Mouse (Mus musculus): Measurements from ENCODE around the gene Gm13420. TPM values are rescaled to one million over a fixed set of nuclear protein-coding genes. Genes with fewer than 3 reads are reported as not detected.
A peak's percentile ranks its signal among the peaks of the same experiment; 100 is the strongest.

Gene Gm13420
- polyA plus RNA-seq, 1 experiment: not detected

GRCm38 (mm10) chr2:29764831-29765230 is 13.3 kb upstream of the Gm13420 start:
- Histone ChIP-seq H3K79me2 (ENCODE audit: control insufficient read depth, insufficient read depth) (no peaks in the 10 kb centered on the region), H3K79me3 (ENCODE audit: low read depth) (no peaks in the 10 kb centered on the region), H3K27me3 (ENCODE audit: control insufficient read depth, insufficient read depth, insufficient read length) (peaks cover 35% of the 10 kb centered on the region), H3K36me3 (ENCODE audit: control insufficient read depth, insufficient read depth) (no peaks in the 10 kb centered on the region), H3K4me3 (ENCODE audit: insufficient read depth, poor library complexity, severe bottlenecking) (no peak overlapping the region), H3ac (ENCODE audit: control insufficient read depth, insufficient read length, low read depth) (no peak overlapping the region)
- TF ChIP-seq MYOG (IDR thresholded peaks at IDR 0.05; ENCODE audit: control insufficient read depth, extremely low read depth, insufficient read length) (no peak), CTCF (IDR thresholded peaks at IDR 0.05; ENCODE audit: control insufficient read depth, insufficient read depth, insufficient read length) (peak; percentile 88)

DNA sequence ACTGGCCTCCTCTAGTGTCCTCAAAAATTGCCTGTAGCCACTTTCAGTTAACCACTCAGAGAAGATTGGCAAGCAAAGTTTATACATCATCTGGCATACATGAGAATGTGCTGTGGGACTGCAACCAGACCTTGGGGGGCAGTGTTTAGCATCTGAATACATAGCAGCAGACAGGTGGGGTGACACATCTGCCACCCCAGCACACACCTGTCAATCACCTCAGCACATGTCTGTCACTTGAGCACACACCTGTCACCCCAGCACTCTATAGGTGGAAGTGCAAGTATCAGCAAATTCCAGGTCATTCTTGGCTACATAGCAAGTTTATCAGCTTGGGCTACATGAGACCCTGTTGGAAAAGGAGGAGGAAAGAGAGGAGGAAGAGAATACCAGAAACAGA is 4.2 kb upstream of the Gm13420 start:
- H3K27me3 ChIP-seq (ENCODE audit: control insufficient read depth, insufficient read depth, insufficient read length): peaks cover 29% of the 10 kb centered on the region
- H3K79me3 ChIP-seq (ENCODE audit: low read depth): no peaks in the 10 kb centered on the region
- H3K79me2 ChIP-seq (ENCODE audit: control insufficient read depth, insufficient read depth): no peaks in the 10 kb centered on the region
- no peak overlapping the region for H3K4me3 ChIP-seq (ENCODE audit: insufficient read depth, poor library complexity, severe bottlenecking)
- TF ChIP-seq MYOD1 (IDR thresholded peaks at IDR 0.05; ENCODE audit: control insufficient read depth, insufficient read length, low read depth): no peak
- no peak for TF ChIP-seq CEBPB (IDR thresholded peaks at IDR 0.05; ENCODE audit: low read depth)
- TF ChIP-seq MAX (IDR thresholded peaks at IDR 0.05): no peak
- TF ChIP-seq MYOG (IDR thresholded peaks at IDR 0.05; ENCODE audit: control insufficient read depth, extremely low read depth, insufficient read length): no peak
- TF ChIP-seq FOSL1 (IDR thresholded peaks at IDR 0.05; ENCODE audit: insufficient read depth, low read length, poor library complexity, severe bottlenecking): no peak
- TF ChIP-seq CTCF (IDR thresholded peaks at IDR 0.05; ENCODE audit: control insufficient read depth, insufficient read depth, insufficient read length): no peak
- TF ChIP-seq USF1 (IDR thresholded peaks at IDR 0.05; ENCODE audit: low read depth): no peak
- no peak overlapping the region for H3ac ChIP-seq (ENCODE audit: control insufficient read depth, insufficient read length, low read depth)
- H3K36me3 ChIP-seq (ENCODE audit: control insufficient read depth, insufficient read depth): no peaks in the 10 kb centered on the region

DNA sequence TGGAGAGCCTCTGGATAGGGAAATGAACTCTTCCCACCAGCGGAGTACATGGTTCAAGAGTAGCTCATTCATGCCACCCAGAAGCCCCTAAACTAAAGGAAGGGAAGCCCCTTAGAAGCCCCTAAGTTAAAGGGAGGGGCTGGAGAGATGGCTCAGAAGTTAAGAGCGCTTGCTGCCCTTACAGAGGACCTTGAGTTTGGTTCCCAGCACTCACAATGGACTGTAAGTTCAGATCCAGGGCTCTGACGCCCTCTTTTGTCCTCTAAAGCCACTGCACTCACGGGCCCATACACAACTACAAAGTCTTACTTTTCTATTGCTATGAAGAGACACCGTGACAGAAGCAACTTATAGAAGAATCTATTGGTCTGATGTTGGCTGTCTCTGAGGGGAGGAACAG is 912 bp upstream of the Gm13420 start:
- H3ac ChIP-seq (ENCODE audit: control insufficient read depth, insufficient read length, low read depth): no peak overlapping the region
- no peaks in the 10 kb centered on the region for H3K36me3 ChIP-seq (ENCODE audit: control insufficient read depth, insufficient read depth)
- no peak overlapping the region for H3K4me3 ChIP-seq (ENCODE audit: insufficient read depth, poor library complexity, severe bottlenecking)
- TF ChIP-seq MYOD1 (IDR thresholded peaks at IDR 0.05; ENCODE audit: control insufficient read depth, insufficient read length, low read depth): no peak
- TF ChIP-seq MYOG (IDR thresholded peaks at IDR 0.05; ENCODE audit: control insufficient read depth, extremely low read depth, insufficient read length): no peak
- no peak for TF ChIP-seq MAX (IDR thresholded peaks at IDR 0.05)
- TF ChIP-seq CTCF (IDR thresholded peaks at IDR 0.05; ENCODE audit: control insufficient read depth, insufficient read depth, insufficient read length): no peak
- TF ChIP-seq CEBPB (IDR thresholded peaks at IDR 0.05; ENCODE audit: low read depth): no peak
- no peak for TF ChIP-seq FOSL1 (IDR thresholded peaks at IDR 0.05; ENCODE audit: insufficient read depth, low read length, poor library complexity, severe bottlenecking)
- TF ChIP-seq USF1 (IDR thresholded peaks at IDR 0.05; ENCODE audit: low read depth): no peak
- no peaks in the 10 kb centered on the region for H3K79me3 ChIP-seq (ENCODE audit: low read depth)
- H3K79me2 ChIP-seq (ENCODE audit: control insufficient read depth, insufficient read depth): no peaks in the 10 kb centered on the region
- peaks cover 43% of the 10 kb centered on the region for H3K27me3 ChIP-seq (ENCODE audit: control insufficient read depth, insufficient read depth, insufficient read length)

DNA sequence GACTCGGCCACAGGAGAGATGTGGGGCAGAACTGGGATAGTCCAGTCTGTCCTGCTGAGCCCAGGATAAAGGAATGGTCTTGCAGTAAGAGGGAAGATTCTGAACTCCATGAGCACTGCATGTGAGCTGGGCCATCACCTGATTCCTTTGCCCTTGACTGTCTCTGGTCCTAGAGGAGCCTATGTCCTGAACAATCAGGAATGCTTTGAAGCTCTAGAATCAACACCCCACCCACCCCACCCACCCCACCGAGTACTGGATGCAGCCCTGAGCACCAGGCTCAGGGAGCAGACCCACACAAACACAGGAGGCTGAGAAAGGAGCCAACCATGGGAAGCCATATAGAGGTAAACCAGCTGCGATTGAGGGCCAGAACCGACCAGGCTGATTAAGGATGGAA is 3.0 kb downstream of the Gm13420 start:
- peaks cover 54% of the 10 kb centered on the region for H3K27me3 ChIP-seq (ENCODE audit: control insufficient read depth, insufficient read depth, insufficient read length)

DNA sequence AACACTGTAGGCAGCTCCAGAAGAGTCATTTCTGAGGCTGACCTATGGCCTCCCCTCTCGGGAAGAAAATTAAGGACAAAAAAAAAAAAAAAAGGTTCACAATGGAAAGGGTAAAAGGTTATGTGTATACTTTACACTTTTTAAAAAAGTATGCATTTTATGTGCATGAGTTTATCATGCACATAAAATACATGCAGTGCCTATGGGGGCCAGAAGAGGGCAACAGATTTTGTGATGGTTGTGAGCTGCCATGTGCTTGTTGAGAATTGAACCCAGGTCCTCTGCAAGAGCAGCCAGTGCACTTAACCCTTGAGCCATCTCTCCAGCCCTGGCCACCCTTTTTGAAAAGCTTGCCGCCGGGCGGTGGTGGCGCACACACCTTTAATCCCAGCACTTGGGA is 3.6 kb downstream of the Gm13420 start:
- H3K79me2 ChIP-seq (ENCODE audit: control insufficient read depth, insufficient read depth): no peaks in the 10 kb centered on the region
- no peaks in the 10 kb centered on the region for H3K79me3 ChIP-seq (ENCODE audit: low read depth)
- H3K4me3 ChIP-seq (ENCODE audit: insufficient read depth, poor library complexity, severe bottlenecking): no peak overlapping the region
- H3ac ChIP-seq (ENCODE audit: control insufficient read depth, insufficient read length, low read depth): no peak overlapping the region
- H3K27me3 ChIP-seq (ENCODE audit: control insufficient read depth, insufficient read depth, insufficient read length): peaks cover 49% of the 10 kb centered on the region
- H3K36me3 ChIP-seq (ENCODE audit: control insufficient read depth, insufficient read depth): no peaks in the 10 kb centered on the region
- TF ChIP-seq CEBPB (IDR thresholded peaks at IDR 0.05; ENCODE audit: low read depth) (no peak), MAX (IDR thresholded peaks at IDR 0.05) (no peak), USF1 (IDR thresholded peaks at IDR 0.05; ENCODE audit: low read depth) (no peak), FOSL1 (IDR thresholded peaks at IDR 0.05; ENCODE audit: insufficient read depth, low read length, poor library complexity, severe bottlenecking) (no peak), MYOD1 (IDR thresholded peaks at IDR 0.05; ENCODE audit: control insufficient read depth, insufficient read length, low read depth) (no peak), CTCF (IDR thresholded peaks at IDR 0.05; ENCODE audit: control insufficient read depth, insufficient read depth, insufficient read length) (no peak), MYOG (IDR thresholded peaks at IDR 0.05; ENCODE audit: control insufficient read depth, extremely low read depth, insufficient read length) (no peak)

More for the DNA sequence above, 3.0 kb downstream of the Gm13420 start:
- TF ChIP-seq CTCF (IDR thresholded peaks at IDR 0.05; ENCODE audit: control insufficient read depth, insufficient read depth, insufficient read length) (no peak), USF1 (IDR thresholded peaks at IDR 0.05; ENCODE audit: low read depth) (no peak), MYOD1 (IDR thresholded peaks at IDR 0.05; ENCODE audit: control insufficient read depth, insufficient read length, low read depth) (no peak), FOSL1 (IDR thresholded peaks at IDR 0.05; ENCODE audit: insufficient read depth, low read length, poor library complexity, severe bottlenecking) (no peak), MYOG (IDR thresholded peaks at IDR 0.05; ENCODE audit: control insufficient read depth, extremely low read depth, insufficient read length) (no peak), CEBPB (IDR thresholded peaks at IDR 0.05; ENCODE audit: low read depth) (no peak), MAX (IDR thresholded peaks at IDR 0.05) (no peak)
- no peak overlapping the region for H3K4me3 ChIP-seq (ENCODE audit: insufficient read depth, poor library complexity, severe bottlenecking)
- H3ac ChIP-seq (ENCODE audit: control insufficient read depth, insufficient read length, low read depth): no peak overlapping the region
- no peaks in the 10 kb centered on the region for H3K36me3 ChIP-seq (ENCODE audit: control insufficient read depth, insufficient read depth)
- H3K79me3 ChIP-seq (ENCODE audit: low read depth): no peaks in the 10 kb centered on the region
- H3K79me2 ChIP-seq (ENCODE audit: control insufficient read depth, insufficient read depth): no peaks in the 10 kb centered on the region

- Histone ChIP-seq H3ac (ENCODE audit: control insufficient read depth, insufficient read length, low read depth) (no peak overlapping the region), H3K4me3 (ENCODE audit: insufficient read depth, poor library complexity, severe bottlenecking) (no peak overlapping the region), H3K79me2 (ENCODE audit: control insufficient read depth, insufficient read depth) (no peaks in the 10 kb centered on the region), H3K27me3 (ENCODE audit: control insufficient read depth, insufficient read depth, insufficient read length) (peaks cover 44% of the 10 kb centered on the region), H3K36me3 (ENCODE audit: control insufficient read depth, insufficient read depth) (no peaks in the 10 kb centered on the region), H3K79me3 (ENCODE audit: low read depth) (no peaks in the 10 kb centered on the region)
- TF ChIP-seq CEBPB (IDR thresholded peaks at IDR 0.05; ENCODE audit: low read depth): no peak
Observed at GRCm38 (mm10) chr2:29747188-29747782, 4.2 kb downstream of the Gm13420 start.
